Mouse (Mus musculus) midbrain, embryonic 16.5 days (tissue): ENCODE measurements at regions not wholly inside any gene's neighbourhood (a gene's known extent, or its start where the extent isn't known, plus 50 kb on each side); places are given as distances from the start of the nearest gene placed in this dataset.

Source experiments
- ATAC-seq: fragments of 200-750 bp; cut with Nextera tagmentation; 2 replicates; pipeline ENCODE4 v1.8.0; 2017; ENCODE audit warnings: moderate TSS enrichment
- H3K27ac ChIP-seq: fragments of 300-500 bp; sonication (generic); 2 replicates; pipeline ENCODE4 v1.5.1; 2014; ENCODE audit warnings: mild to moderate bottlenecking, low read length, mixed read lengths
- H3K27me3 ChIP-seq: fragments of 300-500 bp; sonication (generic); 2 replicates; pipeline ENCODE4 v1.6.1; 2014; ENCODE audit warnings: low read depth, low read length, mixed read lengths; ENCODE audit not compliant: control insufficient read depth, insufficient read depth
- H3K36me3 ChIP-seq: fragments of 300-500 bp; sonication (generic); 2 replicates; pipeline ENCODE4 v1.6.1; 2014; ENCODE audit warnings: mild to moderate bottlenecking, low read length, moderate library complexity, mixed read lengths; ENCODE audit not compliant: control insufficient read depth, insufficient read depth
- H3K4me1 ChIP-seq: fragments of 300-500 bp; sonication (generic); 2 replicates; pipeline ENCODE4 v1.6.1; 2014; ENCODE audit warnings: mild to moderate bottlenecking, low read length, mixed read lengths; ENCODE audit not compliant: control insufficient read depth, insufficient read depth
- H3K4me2 ChIP-seq: fragments of 300-500 bp; sonication (generic); 2 replicates; pipeline ENCODE4 v1.6.1; 2014; ENCODE audit warnings: mild to moderate bottlenecking, low read length, mixed read lengths
- H3K4me3 ChIP-seq: fragments of 300-500 bp; sonication (generic); 2 replicates; pipeline ENCODE4 v1.5.1; 2014; ENCODE audit warnings: low read depth, mild to moderate bottlenecking, low read length, moderate library complexity, mixed read lengths
- H3K9ac ChIP-seq: fragments of 300-500 bp; sonication (generic); 2 replicates; pipeline ENCODE4 v1.6.1; 2014; ENCODE audit warnings: low read depth, low read length, mixed read lengths
- H3K9me3 ChIP-seq: fragments of 300-500 bp; sonication (generic); replicated peaks from 2 replicates; pipeline ENCODE4 v1.6.1; 2014; ENCODE audit warnings: mild to moderate bottlenecking, low read length, mixed read lengths; ENCODE audit not compliant: control insufficient read depth, poor library complexity, severe bottlenecking
- WGBS: fragments of 180-500 bp; shearing (Covaris S2); extraction: QIAGEN DNeasy Blood & Tissue Kit; methylation state at CpG from one replicate; pipeline ENCODE4 v1.1.7; 2014; 5-methylcytosine and 5-hydroxymethylcytosine counted together

DNA sequence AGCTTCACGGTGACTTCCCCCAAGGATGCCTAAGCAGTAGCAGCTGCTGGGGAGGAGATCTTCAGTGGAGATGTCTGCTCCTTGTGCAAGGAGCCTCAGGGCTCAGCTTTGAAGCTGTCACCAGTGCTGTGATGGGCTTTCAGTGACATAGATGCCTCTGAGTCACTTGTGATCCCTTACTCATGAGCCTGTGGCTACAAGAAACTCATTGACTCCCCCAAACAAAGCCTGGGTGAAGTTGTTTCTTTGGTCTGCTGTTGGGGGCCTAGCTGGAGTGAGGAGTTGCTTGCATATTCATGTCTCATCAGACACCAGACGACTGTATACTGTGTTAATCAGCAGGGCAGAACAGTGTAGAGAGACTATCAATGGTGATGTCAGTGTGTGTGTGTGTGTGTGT lies 203.4 kb upstream of the Mphosph6 start:
- ATAC-seq = no peak
- 38% methylated on average over 2 of the region's 2 CpGs for WGBS

GRCm38 (mm10) chr8:118004391-118004851 lies 202.7 kb upstream of the Mphosph6 start:
- H3K27ac ChIP-seq = no peak overlapping the region
- no peak overlapping the region for H3K9ac ChIP-seq
- ATAC-seq = no peak; the same call in 1 of the 2 replicates
- peaks cover 2% of the 10 kb centered on the region; the same call in 1 of the 2 replicates for H3K4me1 ChIP-seq
- no peaks in the 10 kb centered on the region for H3K36me3 ChIP-seq
- no peaks in the 10 kb centered on the region for H3K9me3 ChIP-seq
- H3K4me3 ChIP-seq = no peak overlapping the region
- WGBS = 40% methylated on average over 7 of the region's 7 CpGs
- no peak overlapping the region for H3K4me2 ChIP-seq
- no peaks in the 10 kb centered on the region for H3K27me3 ChIP-seq

More for the DNA sequence above, 203.4 kb upstream of the Mphosph6 start:
- no peaks in the 10 kb centered on the region for H3K27me3 ChIP-seq
- H3K4me3 ChIP-seq = no peak overlapping the region
- H3K36me3 ChIP-seq = no peaks in the 10 kb centered on the region
- H3K4me2 ChIP-seq = no peak overlapping the region
- H3K27ac ChIP-seq = no peak overlapping the region
- H3K4me1 ChIP-seq = peaks cover 2% of the 10 kb centered on the region; the same call in 1 of the 2 replicates
- no peak overlapping the region for H3K9ac ChIP-seq
- H3K9me3 ChIP-seq = no peaks in the 10 kb centered on the region

GRCm38 (mm10) chr8:118001138-118001537 lies 199.4 kb upstream of the Mphosph6 start:
- H3K27ac ChIP-seq = no peak overlapping the region
- no peaks in the 10 kb centered on the region for H3K27me3 ChIP-seq
- H3K4me2 ChIP-seq = no peak overlapping the region
- no peak overlapping the region for H3K4me3 ChIP-seq
- peaks cover 2% of the 10 kb centered on the region; the same call in 1 of the 2 replicates for H3K4me1 ChIP-seq
- no peaks in the 10 kb centered on the region for H3K9me3 ChIP-seq
- H3K36me3 ChIP-seq = no peaks in the 10 kb centered on the region
- WGBS = 91% methylated on average over 10 of the region's 10 CpGs
- H3K9ac ChIP-seq = no peak overlapping the region
- ATAC-seq = no peak

- no peaks in the 10 kb centered on the region for H3K36me3 ChIP-seq
- H3K4me1 ChIP-seq = no peaks in the 10 kb centered on the region
- no peaks in the 10 kb centered on the region; the same call in 1 of the 2 replicates for H3K9me3 ChIP-seq
- ATAC-seq = no peak
- no peak overlapping the region for H3K4me3 ChIP-seq
- 94% methylated on average over 7 of the region's 7 CpGs for WGBS
- H3K27me3 ChIP-seq = no peaks in the 10 kb centered on the region
- no peak overlapping the region for H3K9ac ChIP-seq
- no peak overlapping the region for H3K4me2 ChIP-seq
- H3K27ac ChIP-seq = no peak overlapping the region
These were observed 190.1 kb upstream of the Mphosph6 start for GRCm38 (mm10) chr8:117991826-117992225.

- no peak overlapping the region for H3K4me3 ChIP-seq
- H3K4me2 ChIP-seq = no peak overlapping the region
- no peak for ATAC-seq
- H3K9ac ChIP-seq = no peak overlapping the region
- H3K27ac ChIP-seq = no peak overlapping the region
- no peaks in the 10 kb centered on the region for H3K27me3 ChIP-seq
- H3K9me3 ChIP-seq = no peaks in the 10 kb centered on the region; the same call in 1 of the 2 replicates
- H3K4me1 ChIP-seq = no peaks in the 10 kb centered on the region
- WGBS = 81% methylated on average over 5 of the region's 5 CpGs
- no peaks in the 10 kb centered on the region for H3K36me3 ChIP-seq
These were observed 187.0 kb upstream of the Mphosph6 start for GRCm38 (mm10) chr8:117988781-117989180.

DNA sequence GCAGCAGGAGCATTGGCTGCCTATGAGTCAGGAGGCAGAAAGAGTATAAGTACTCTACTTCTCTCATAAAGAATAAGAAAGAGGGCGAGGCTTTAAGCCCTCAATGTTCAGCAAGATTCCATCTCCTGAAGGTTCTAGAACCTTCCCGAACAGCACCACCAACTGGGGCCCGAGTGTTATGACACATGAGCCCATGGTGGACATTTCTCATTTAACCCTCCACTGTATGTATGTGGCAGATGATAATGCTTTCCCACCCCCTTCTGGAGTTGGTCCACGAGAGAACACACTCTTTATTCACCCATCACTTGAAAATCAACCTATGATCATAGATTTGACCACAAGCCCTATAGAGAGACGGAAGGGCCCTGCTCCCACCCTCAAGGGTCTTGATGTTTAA lies 166.6 kb upstream of the Mphosph6 start:
- Histone ChIP-seq H3K4me3 (no peak overlapping the region), H3K4me2 (no peak overlapping the region), H3K9me3 (no peaks in the 10 kb centered on the region), H3K27ac (no peak overlapping the region), H3K36me3 (no peaks in the 10 kb centered on the region), H3K9ac (no peak overlapping the region), H3K27me3 (no peaks in the 10 kb centered on the region), H3K4me1 (no peaks in the 10 kb centered on the region)
- WGBS = 88% methylated on average over 5 of the region's 5 CpGs
- no peak for ATAC-seq

- no peak for ATAC-seq
- H3K4me3 ChIP-seq = no peak overlapping the region
- H3K27me3 ChIP-seq = no peaks in the 10 kb centered on the region
- no peaks in the 10 kb centered on the region for H3K36me3 ChIP-seq
- no peak overlapping the region for H3K27ac ChIP-seq
- 85% methylated on average over 5 of the region's 5 CpGs for WGBS
- H3K9ac ChIP-seq = no peak overlapping the region
- no peaks in the 10 kb centered on the region for H3K4me1 ChIP-seq
- H3K4me2 ChIP-seq = no peak overlapping the region
- H3K9me3 ChIP-seq = no peaks in the 10 kb centered on the region
These were observed 164.8 kb upstream of the Mphosph6 start for GRCm38 (mm10) chr8:117966556-117966955.

DNA sequence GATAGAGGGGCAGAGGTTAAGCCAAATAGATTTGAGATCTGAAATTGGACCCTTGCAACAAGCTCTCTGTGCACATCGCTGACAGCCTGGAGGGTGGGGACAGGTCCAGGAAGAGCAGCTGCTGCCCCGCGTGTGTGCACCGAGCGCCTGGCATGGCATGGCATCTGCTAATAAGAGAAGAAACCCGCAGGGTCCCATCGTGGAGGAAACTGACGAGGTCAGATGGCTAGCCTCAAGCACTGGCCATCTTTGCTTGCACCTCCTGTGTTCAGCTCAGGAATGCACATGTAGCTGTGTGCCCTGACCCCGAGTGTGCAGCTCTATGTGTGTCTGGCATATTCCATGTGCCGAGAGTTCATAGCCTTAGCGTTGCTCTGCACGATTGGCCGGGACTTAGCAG lies 161.7 kb upstream of the Mphosph6 start:
- Histone ChIP-seq H3K4me1 (no peaks in the 10 kb centered on the region), H3K27ac (no peak overlapping the region), H3K9ac (no peak overlapping the region), H3K4me2 (no peak overlapping the region), H3K27me3 (no peaks in the 10 kb centered on the region), H3K36me3 (no peaks in the 10 kb centered on the region), H3K4me3 (no peak overlapping the region), H3K9me3 (no peaks in the 10 kb centered on the region)
- 85% methylated on average over 13 of the region's 13 CpGs for WGBS
- ATAC-seq = no peak

- no peak for ATAC-seq
- no peaks in the 10 kb centered on the region for H3K9me3 ChIP-seq
- H3K4me1 ChIP-seq = no peaks in the 10 kb centered on the region
- H3K27me3 ChIP-seq = no peaks in the 10 kb centered on the region
- H3K27ac ChIP-seq = no peak overlapping the region
- no peak overlapping the region for H3K9ac ChIP-seq
- H3K4me2 ChIP-seq = no peak overlapping the region
- WGBS = 87% methylated on average over 8 of the region's 8 CpGs
- H3K4me3 ChIP-seq = no peak overlapping the region
- H3K36me3 ChIP-seq = no peaks in the 10 kb centered on the region
These were observed 160.9 kb upstream of the Mphosph6 start for GRCm38 (mm10) chr8:117962666-117963065.
